Mouse (Mus musculus) liver, embryonic 16.5 days (tissue): ENCODE results near the gene Rbfox1. TPM values are rescaled to one million over a fixed set of nuclear protein-coding genes. Genes with fewer than 3 reads are reported as not detected.

Source experiments
- ATAC-seq: fragments of 200-750 bp; cut with Nextera tagmentation; 2 replicates; pipeline ENCODE4 v1.8.0; 2017; ENCODE audit warnings: low read depth, mild to moderate bottlenecking, moderate number of reproducible peaks, moderate library complexity
- H3K27ac ChIP-seq: fragments of 300-500 bp; sonication (generic); 2 replicates; pipeline ENCODE4 v1.5.1; 2014; ENCODE audit warnings: mild to moderate bottlenecking, low read length
- H3K27me3 ChIP-seq: fragments of 300-500 bp; sonication (generic); 2 replicates; pipeline ENCODE4 v1.6.1; 2014; ENCODE audit warnings: low read depth, low read length, mixed read lengths; ENCODE audit not compliant: control insufficient read depth, insufficient read depth
- H3K36me3 ChIP-seq: fragments of 300-500 bp; sonication (generic); 2 replicates; pipeline ENCODE4 v1.6.1; 2014; ENCODE audit warnings: mild to moderate bottlenecking; ENCODE audit not compliant: control insufficient read depth, insufficient read depth
- H3K4me1 ChIP-seq: fragments of 300-500 bp; sonication (generic); 2 replicates; pipeline ENCODE4 v1.6.1; 2014; ENCODE audit warnings: low read depth, low read length, mixed read lengths; ENCODE audit not compliant: control insufficient read depth
- H3K4me2 ChIP-seq: fragments of 300-500 bp; sonication (generic); 2 replicates; pipeline ENCODE4 v1.6.1; 2014; ENCODE audit warnings: low read depth, low read length, mixed read lengths
- H3K4me3 ChIP-seq: fragments of 300-500 bp; sonication (generic); 2 replicates; pipeline ENCODE4 v1.5.1; 2014; ENCODE audit warnings: low read depth, mild to moderate bottlenecking, low read length
- H3K9ac ChIP-seq: fragments of 300-500 bp; sonication (generic); 2 replicates; pipeline ENCODE4 v1.6.1; 2014; ENCODE audit warnings: low read depth, low read length
- H3K9me3 ChIP-seq: fragments of 300-500 bp; sonication (generic); replicated peaks from 2 replicates; pipeline ENCODE4 v1.6.1; 2016; ENCODE audit warnings: low read length; ENCODE audit not compliant: control insufficient read depth
- WGBS: fragments of 180-500 bp; shearing (Covaris S2); extraction: QIAGEN DNeasy Blood & Tissue Kit; methylation state at CpG from one replicate; pipeline ENCODE4 v1.1.7; 2014; ENCODE audit not compliant: insufficient replicate concordance; 5-methylcytosine and 5-hydroxymethylcytosine counted together
- polyA plus RNA-seq: library from polyadenylated mRNA; unstranded; fragments of >200 nt; fragmentation: Nextera tagmentation; extraction: Ambion mirVana; gene quantifications from 2 replicates; pipeline ENCODE4 v1.2.1, GENCODE M21; 2015

Gene Rbfox1
- polyA plus RNA-seq, 1 experiment from 2014 or later = 0.38 TPM

DNA sequence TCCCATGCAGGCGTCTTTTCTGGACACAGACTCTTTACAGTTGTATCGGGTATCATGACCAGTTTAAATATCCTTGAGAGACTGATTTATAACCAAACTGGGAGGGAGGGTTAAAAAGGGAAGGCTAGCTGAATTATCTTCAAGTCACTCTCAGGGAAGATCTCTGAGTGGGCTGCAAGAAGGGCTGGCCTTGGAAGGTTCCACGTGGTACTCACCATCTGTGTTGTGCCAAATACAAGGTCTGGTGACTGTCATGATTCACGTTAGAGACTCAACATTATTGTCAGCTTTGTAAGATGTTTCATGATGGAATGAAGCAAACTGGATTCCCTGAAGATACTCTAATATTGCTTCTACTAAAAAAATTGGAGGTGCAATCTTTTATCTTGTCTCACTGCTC lies 847.5 kb downstream of the Rbfox1 start:
- H3K9ac ChIP-seq = no peak overlapping the region
- H3K9me3 ChIP-seq = no peaks in the 10 kb centered on the region
- H3K27me3 ChIP-seq = no peaks in the 10 kb centered on the region
- H3K27ac ChIP-seq = no peak overlapping the region
- H3K4me2 ChIP-seq = no peak overlapping the region
- ATAC-seq = no peak
- H3K4me3 ChIP-seq = no peak overlapping the region
- WGBS = 53% methylated on average over 4 of the region's 4 CpGs
- H3K36me3 ChIP-seq = no peaks in the 10 kb centered on the region
- H3K4me1 ChIP-seq = no peaks in the 10 kb centered on the region

GRCm38 (mm10) chr16:6733427-6733826 lies 848.3 kb downstream of the Rbfox1 start:
- no peak overlapping the region for H3K27ac ChIP-seq
- no peaks in the 10 kb centered on the region for H3K27me3 ChIP-seq
- no peak overlapping the region for H3K4me3 ChIP-seq
- no peaks in the 10 kb centered on the region for H3K36me3 ChIP-seq
- no peak overlapping the region for H3K4me2 ChIP-seq
- no peaks in the 10 kb centered on the region for H3K9me3 ChIP-seq
- no peak for ATAC-seq
- WGBS = 59% methylated on average over 3 of the region's 3 CpGs
- no peak overlapping the region for H3K9ac ChIP-seq
- no peaks in the 10 kb centered on the region for H3K4me1 ChIP-seq

- Histone ChIP-seq H3K4me3 (no peak overlapping the region), H3K9ac (no peak overlapping the region), H3K27me3 (no peaks in the 10 kb centered on the region), H3K27ac (no peak overlapping the region), H3K36me3 (no peaks in the 10 kb centered on the region), H3K4me2 (no peak overlapping the region), H3K9me3 (no peaks in the 10 kb centered on the region), H3K4me1 (no peaks in the 10 kb centered on the region)
- 60% methylated on average over 2 of the region's 2 CpGs for WGBS
- ATAC-seq = no peak
Observed at GRCm38 (mm10) chr16:6736566-6736965, 851.4 kb downstream of the Rbfox1 start.

DNA sequence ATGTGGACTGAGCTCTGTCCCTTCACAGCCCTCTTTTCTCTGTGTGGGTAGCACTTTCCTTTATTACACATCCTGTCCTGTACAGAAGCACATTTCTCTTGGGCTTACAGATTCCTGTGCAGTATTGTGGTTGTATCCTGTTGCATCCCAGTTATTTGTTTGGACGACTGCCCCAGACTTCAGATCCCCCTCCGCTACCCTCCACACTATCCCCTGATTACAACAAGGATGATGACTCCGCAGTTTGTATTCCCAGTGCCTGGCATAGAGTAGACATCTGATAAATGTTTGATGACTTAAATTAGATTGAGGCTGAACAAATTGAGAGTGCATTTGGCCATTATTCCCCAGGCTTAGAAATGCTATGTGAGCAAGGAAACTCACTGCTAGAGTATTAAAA lies 851.8 kb downstream of the Rbfox1 start:
- Histone ChIP-seq H3K9me3 (no peaks in the 10 kb centered on the region), H3K27ac (no peak overlapping the region), H3K4me3 (no peak overlapping the region), H3K27me3 (no peaks in the 10 kb centered on the region), H3K36me3 (no peaks in the 10 kb centered on the region), H3K4me2 (no peak overlapping the region), H3K4me1 (no peaks in the 10 kb centered on the region), H3K9ac (no peak overlapping the region)
- 56% methylated on average over 3 of the region's 3 CpGs for WGBS
- no peak for ATAC-seq

DNA sequence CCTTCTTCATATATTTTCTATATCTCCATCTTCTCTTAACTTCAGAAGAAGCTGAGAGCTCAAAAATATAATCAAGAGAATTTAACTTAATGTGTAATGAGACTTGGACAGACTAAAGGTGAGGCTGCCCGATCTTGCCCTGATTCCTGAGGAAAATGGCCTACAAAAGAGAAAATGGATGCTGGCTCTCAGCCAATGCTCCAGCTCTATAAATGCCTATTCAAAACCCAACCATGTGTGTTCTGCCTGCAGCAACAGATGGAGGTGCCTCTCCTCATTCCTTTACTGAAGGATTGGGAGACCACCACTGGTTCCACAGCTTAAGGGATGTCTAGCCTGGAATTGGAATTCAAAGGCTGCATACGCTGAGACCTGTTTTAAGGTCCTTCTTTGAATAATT lies 861.0 kb downstream of the Rbfox1 start:
- WGBS = 60% methylated on average over 2 of the region's 2 CpGs
- Histone ChIP-seq H3K36me3 (no peaks in the 10 kb centered on the region), H3K9me3 (no peaks in the 10 kb centered on the region)

DNA sequence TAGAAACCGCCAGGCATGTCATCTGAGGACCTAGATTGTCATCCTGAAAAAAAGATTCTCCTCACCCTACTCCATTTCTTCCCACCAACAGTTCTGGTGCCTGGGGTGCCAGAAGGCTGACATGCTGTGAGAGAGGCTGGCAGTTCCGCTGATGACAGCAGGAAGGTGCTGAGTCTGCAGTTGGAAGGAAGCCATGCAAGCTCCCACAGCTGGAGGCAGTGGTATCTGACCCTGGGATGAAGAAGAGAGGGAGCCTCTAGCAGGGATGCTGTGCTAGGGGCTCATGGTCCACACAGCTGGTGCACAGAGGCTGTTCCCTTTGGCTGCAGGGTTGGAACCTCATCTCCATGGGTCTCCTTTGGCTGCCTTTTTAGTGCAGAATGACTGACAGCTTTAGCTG lies 865.3 kb downstream of the Rbfox1 start:
- ATAC-seq = no peak
- Histone ChIP-seq H3K27me3 (no peaks in the 10 kb centered on the region), H3K27ac (no peak overlapping the region), H3K4me3 (no peak overlapping the region), H3K36me3 (no peaks in the 10 kb centered on the region), H3K9me3 (no peaks in the 10 kb centered on the region), H3K4me1 (no peaks in the 10 kb centered on the region), H3K4me2 (no peak overlapping the region), H3K9ac (no peak overlapping the region)
- WGBS = 31% methylated on average over 2 of the region's 2 CpGs

More for the DNA sequence above, 861.0 kb downstream of the Rbfox1 start:
- Histone ChIP-seq H3K9ac (no peak overlapping the region), H3K27ac (no peak overlapping the region), H3K4me2 (no peak overlapping the region), H3K27me3 (no peaks in the 10 kb centered on the region), H3K4me1 (no peaks in the 10 kb centered on the region), H3K4me3 (no peak overlapping the region)
- ATAC-seq = no peak

GRCm38 (mm10) chr16:6754847-6755246 lies 869.7 kb downstream of the Rbfox1 start:
- Histone ChIP-seq H3K4me3 (no peak overlapping the region), H3K4me1 (no peaks in the 10 kb centered on the region), H3K27me3 (no peaks in the 10 kb centered on the region), H3K9ac (no peak overlapping the region), H3K36me3 (no peaks in the 10 kb centered on the region), H3K9me3 (no peaks in the 10 kb centered on the region), H3K4me2 (no peak overlapping the region), H3K27ac (no peak overlapping the region)
- no peak for ATAC-seq
- 75% methylated on average over 3 of the region's 3 CpGs for WGBS

GRCm38 (mm10) chr16:6769495-6770237 lies 884.5 kb downstream of the Rbfox1 start:
- WGBS = 63% methylated on average over 14 of the region's 14 CpGs
- H3K4me1 ChIP-seq = no peaks in the 10 kb centered on the region
- no peak overlapping the region for H3K27ac ChIP-seq
- no peak overlapping the region for H3K4me3 ChIP-seq
- no peaks in the 10 kb centered on the region for H3K36me3 ChIP-seq
- no peaks in the 10 kb centered on the region for H3K9me3 ChIP-seq
- no peaks in the 10 kb centered on the region for H3K27me3 ChIP-seq
- ATAC-seq = no peak
- H3K9ac ChIP-seq = no peak overlapping the region
- H3K4me2 ChIP-seq = no peak overlapping the region

DNA sequence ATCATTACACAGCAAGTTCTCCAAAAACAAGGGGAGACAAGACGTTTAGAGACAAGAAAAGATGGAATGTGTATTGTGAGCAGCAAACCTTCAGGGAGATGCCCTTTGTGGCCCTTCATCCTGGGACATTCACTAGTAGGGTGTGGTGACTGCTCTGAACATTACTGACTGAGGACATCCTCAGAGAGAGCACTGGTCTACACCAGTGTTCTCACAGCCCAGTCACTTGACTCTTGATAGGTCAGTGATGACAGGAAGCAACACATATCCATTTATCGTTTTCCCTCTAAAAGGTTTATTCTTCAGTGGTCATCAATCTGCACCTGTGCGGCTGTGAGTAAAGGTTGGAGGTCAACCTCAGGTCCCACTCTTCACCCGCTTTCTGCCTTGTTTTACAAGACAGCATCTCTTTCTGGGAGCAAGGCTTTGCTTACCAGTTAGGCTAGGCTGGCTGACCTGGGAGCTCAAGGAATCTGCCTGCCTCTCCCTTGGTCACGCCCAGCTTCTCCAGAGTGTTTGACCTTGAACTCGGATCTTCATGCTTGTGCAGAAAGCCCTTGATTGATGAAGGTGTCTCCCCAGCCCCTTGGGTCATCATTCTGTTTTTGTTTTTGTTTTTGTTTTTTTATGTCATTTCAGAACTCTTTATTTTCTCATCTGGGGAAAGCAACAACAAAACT lies 892.5 kb downstream of the Rbfox1 start:
- ATAC-seq = no peak
- no peak overlapping the region for H3K27ac ChIP-seq
- H3K4me3 ChIP-seq = no peak overlapping the region
- no peaks in the 10 kb centered on the region for H3K27me3 ChIP-seq
- H3K36me3 ChIP-seq = no peaks in the 10 kb centered on the region
- H3K4me2 ChIP-seq = no peak overlapping the region
- no peak overlapping the region for H3K9ac ChIP-seq
- no peaks in the 10 kb centered on the region for H3K9me3 ChIP-seq
- 61% methylated on average over 6 of the region's 6 CpGs for WGBS
- no peaks in the 10 kb centered on the region for H3K4me1 ChIP-seq
